Mouse (Mus musculus) embryo, embryonic 10 days (tissue): ENCODE results near the gene Rdh13.

Experiments used
- DNase-seq: peaks from one replicate; pipeline ENCODE4 v3.0.0-alpha.2; 2015; ENCODE audit warnings: low spot score

The Rdh13 gene

GRCm38 (mm10) chr7:4445216-4445791 lies at the start of gene Rdh13:
Gene Rdh13 (minus strand): TSS chr7:4445649.
- DNase-seq: peak; percentile 97

DNA sequence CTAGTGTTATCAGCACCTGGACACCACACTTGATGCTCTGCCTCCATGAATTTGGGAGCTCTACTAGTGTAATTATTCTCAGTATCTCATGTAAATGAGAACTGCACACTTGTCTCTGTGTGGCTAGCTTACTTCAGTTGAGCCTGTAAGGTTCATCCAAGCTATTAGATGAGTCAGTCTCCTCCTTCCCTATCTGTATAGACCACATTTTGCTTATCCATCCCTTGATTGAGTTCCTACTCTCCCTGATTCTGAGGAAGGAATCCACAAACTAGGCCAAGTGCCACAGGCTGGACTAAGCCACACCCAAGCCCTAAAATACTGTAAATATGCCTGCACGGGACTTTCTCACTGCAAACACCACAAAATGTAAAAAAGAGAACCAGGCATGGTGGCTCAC lies 48.5 kb upstream of the Rdh13 start:
- no peak for DNase-seq

DNA sequence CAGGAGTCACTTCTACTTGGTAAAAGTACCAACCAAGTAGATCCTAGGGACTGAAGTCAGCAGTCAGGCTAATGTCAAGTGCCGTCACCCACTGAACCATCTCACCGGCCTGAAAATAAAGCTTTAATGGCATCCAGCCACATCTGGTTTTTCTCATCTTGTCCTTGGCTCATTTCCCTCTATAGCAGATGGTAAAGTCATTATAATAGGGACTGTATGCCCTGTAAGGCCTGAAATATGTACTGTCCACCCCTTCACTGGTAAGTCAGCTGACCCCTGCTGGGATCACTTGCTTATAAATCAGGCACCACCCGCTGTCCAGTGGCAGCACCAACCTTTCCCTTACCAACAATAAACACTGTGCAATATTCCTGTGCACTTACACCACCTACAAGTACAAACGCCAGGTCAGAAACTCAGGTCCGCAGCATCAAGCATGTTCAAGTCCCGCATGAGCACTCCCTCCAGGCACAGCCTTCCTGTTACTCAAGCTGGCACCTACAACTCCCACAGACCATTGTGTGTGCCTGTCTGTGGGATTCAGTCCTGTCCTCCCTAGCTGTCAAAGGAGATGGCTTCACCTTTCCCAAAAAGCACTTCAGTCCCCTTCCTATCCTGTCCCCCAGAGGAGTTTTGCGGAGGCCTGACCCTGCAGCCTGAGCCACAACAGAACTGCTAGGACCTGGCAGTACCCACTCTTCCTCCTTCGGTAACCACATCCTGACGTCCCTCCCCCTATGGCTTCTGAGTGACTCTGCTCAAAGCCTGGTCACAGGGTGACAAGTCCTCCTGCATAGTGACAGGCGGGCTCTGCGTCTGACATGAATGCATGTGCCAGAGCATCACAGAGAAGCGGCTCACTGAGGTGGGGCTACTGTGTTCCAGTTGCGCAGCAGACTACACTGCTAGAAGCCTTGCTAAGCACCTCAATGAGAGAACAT lies 47.1 kb upstream of the Rdh13 start:
- DNase-seq: no peak

GRCm38 (mm10) chr7:4491308-4491707 lies 45.9 kb upstream of the Rdh13 start:
- DNase-seq: no peak

DNA sequence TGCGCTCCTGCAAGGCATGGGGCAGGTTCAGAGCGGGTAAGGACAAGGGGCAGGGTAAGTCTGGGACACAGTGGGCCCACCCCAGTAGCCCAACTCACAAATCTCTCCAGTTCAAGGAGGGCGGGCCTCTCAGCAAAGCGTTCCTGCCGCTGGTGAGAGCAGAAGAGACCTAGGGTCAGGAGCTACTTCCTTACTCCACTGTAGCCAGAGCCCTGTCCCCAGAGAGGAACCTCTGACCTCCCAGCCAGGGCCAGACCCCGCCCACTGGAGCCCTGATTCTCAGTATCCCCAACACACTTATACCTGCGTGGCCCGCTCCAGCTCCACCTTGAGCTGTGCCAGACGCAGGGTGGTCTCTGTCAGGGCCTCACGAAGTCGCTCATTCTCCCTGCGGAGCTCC lies 36.8 kb upstream of the Rdh13 start:
- DNase-seq: no peak

DNA sequence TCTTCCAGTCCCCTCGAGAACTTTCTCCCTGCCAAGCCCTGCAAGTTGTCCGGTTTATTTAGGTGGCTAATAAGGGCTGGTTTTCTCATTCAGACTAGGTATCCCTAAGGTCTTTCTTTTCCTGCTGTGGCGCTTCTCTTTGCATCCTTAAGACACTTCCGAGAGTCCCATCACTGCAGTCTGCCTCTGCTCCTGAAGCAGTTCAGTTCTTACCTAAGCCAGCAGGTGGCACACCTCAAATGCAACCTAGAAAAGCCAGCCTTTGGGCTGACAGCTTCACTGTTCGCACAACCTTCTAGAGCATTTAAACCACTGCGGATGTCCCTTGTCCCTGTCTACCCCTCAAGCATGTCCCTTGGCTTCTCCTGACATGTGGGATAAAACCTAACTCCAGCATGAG lies 34.2 kb upstream of the Rdh13 start:
- peak; percentile 64 for DNase-seq

- DNase-seq: no peak
Measured at GRCm38 (mm10) chr7:4478796-4479291, 33.4 kb upstream of the Rdh13 start.

- peak; percentile 96 for DNase-seq
Measured at GRCm38 (mm10) chr7:4478021-4478795, 32.8 kb upstream of the Rdh13 start.

- no peak for DNase-seq
Measured at GRCm38 (mm10) chr7:4473940-4474339, 28.5 kb upstream of the Rdh13 start.

DNA sequence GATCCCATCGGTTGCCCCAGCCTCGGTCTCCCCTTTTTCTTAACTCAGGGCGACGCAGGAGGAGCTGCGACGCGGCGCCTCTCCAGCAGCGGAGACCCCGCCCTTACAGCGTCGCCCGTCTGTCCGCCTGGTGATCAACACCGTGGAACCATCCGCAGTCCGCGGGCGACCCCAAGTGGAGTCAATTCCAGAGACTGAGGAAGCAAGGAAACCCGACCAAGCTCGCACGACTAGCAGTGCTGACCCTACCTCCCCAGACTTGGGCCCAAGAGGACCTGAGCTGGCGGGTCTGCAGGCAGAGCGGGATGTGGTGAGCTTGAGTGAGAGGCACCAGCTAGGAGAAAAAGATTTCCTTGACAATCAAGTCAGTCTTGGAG lies 25.7 kb upstream of the Rdh13 start:
- DNase-seq: peak; percentile 88

- DNase-seq: peak; percentile 72
Measured at GRCm38 (mm10) chr7:4470275-4471178, 25.1 kb upstream of the Rdh13 start.

- no peak for DNase-seq
Measured at GRCm38 (mm10) chr7:4467801-4468200, 22.4 kb upstream of the Rdh13 start.

GRCm38 (mm10) chr7:4464194-4464824 lies 18.9 kb upstream of the Rdh13 start:
- no peak for DNase-seq

DNA sequence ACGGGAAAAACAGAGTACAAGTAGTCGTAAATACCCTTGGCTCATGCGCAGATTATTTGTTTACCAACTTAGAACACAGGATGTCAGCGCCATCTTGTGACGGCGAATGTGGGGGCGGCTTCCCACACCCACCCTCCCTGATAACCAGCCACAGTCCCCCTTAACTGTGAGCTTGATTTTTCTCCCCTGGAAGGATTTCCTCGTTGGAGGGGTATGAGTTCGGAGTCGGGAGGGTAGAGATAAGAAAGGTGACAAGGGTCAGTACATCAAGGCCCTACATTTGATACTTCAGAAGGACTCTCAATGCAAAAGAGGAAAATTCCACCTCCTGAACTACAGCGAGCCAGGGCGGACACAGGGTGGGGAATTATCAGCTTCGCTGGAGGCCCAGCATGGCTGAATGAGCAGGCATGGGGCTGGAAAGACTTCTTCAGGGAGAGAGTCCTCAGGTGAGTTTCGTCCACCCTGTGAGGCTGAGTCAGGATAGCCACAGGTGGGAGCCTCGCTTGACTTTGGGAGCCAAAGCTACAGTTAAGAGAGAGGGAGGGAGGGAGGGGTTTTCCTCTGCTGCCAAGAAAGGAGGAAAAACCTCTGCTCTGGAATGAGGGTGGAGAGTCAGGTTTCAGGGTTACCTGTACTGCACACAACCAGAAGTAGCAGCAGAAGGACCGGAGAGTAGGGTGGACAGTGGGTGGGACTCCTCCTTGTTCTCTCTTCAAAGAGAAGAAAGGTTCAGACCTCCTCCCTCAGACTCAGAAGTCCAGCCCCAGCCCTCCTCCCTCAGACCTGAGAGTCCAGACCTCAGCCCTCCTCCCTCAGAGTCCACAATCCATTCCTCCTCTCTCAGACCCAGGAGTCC lies 15.4 kb upstream of the Rdh13 start, which contains the start of gene Eps8l1:
Gene Eps8l1 (plus strand): TSS at position 99 of the 859 bp plus-strand sequence.
- DNase-seq: no peak

GRCm38 (mm10) chr7:4452644-4453043 lies 7.2 kb upstream of the Rdh13 start:
- no peak for DNase-seq

GRCm38 (mm10) chr7:4449211-4449610 lies 3.8 kb upstream of the Rdh13 start:
- DNase-seq: no peak

- DNase-seq: no peak
Measured at GRCm38 (mm10) chr7:4448439-4448838, 3.0 kb upstream of the Rdh13 start.

DNA sequence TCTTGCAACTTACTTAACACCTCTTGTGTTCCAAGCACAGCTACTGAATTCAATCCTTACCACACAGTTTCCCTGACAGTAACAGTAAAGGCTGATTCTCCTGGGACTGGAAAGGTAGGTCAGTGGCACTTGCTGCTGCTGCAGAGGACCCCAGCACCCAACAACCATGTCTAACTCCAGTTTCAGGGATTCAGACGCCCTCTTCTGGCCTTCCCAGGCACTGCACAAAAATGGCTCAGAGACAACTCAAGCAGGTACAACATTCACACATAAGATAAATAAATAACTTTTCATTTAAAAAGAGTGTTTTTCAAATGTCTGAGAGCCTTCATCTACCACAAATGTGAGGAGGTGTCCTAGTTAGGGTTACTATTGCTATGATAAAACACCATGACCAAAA lies 1.7 kb upstream of the Rdh13 start:
- DNase-seq: no peak

DNA sequence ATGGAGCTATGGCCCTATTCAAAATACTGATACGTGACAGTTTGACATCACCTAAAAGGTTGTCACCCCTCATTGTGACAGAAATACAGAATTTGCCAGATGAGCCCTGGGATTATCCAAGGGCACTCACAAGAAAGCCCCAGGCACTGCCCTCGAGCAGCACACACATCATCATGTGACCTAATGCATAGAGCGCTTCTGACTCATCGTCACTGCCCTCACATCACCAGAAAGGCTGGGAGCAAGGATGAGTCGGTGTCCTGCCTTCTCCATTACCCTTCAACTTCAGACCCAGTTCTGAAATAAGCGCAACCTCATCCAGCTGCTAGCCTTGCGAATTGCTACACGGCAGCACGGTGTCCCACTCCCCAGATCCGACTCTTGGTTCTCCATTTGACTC lies 4.9 kb downstream of the Rdh13 start:
- no peak for DNase-seq

DNA sequence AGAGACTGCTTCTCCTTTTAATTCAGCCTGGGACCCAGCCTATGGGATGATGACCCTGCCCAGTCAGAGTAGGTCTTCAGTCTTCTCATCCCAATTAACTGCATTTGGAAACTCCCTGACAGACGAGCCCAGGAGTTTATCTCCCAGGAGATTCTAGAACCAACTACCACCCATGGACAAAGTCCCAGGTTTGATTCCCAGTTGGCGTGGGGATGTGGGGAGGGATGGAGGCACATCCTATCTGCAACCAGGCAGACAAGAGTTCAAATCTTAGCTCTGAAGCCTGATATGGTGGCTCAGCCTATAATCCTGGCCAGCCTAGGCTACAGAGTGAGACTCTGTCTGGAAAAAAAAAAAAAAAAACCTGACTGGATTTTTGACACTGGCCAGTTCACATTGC lies 7.7 kb downstream of the Rdh13 start:
- DNase-seq: no peak
